Mouse (Mus musculus): Measurements from ENCODE around the gene Olfr477.
"Not testable (repeated sequence)": the region's sequence is repeated elsewhere in the genome, so short reads cannot be mapped to it uniquely, and the experiment has no call there.

Gene Olfr477

GRCm38 (mm10) chr7:107986393-107986792, at the start of gene Olfr477:
Gene Olfr477, plus strand, starts transcription at chr7:107986693.
- no peak for DNase-seq (ENCODE audit: low read depth, low spot score)

GRCm38 (mm10) chr7:107952539-107952938, 34.0 kb upstream of the Olfr477 start:
- DNase-seq (ENCODE audit: low read depth, low spot score), result not testable (repeated sequence)

GRCm38 (mm10) chr7:107954343-107954742, 32.1 kb upstream of the Olfr477 start, which contains the start of gene Olfr474:
Gene Olfr474, plus strand, starts transcription at chr7:107954643.
- DNase-seq (ENCODE audit: low read depth, low spot score), result no peak

GRCm38 (mm10) chr7:107964503-107964902, 22.0 kb upstream of the Olfr477 start, which contains the start of gene Olfr476:
Gene Olfr476, plus strand, starts transcription at chr7:107964803.
- no peak for DNase-seq (ENCODE audit: low read depth, low spot score)

- DNase-seq (ENCODE audit: low read depth, low spot score), result not testable (repeated sequence)
Measured at GRCm38 (mm10) chr7:108014256-108014655, 27.8 kb downstream of the Olfr477 start.

GRCm38 (mm10) chr7:108033889-108034288, 47.4 kb downstream of the Olfr477 start, which contains the start of gene Olfr478:
Gene Olfr478, minus strand, starts transcription at chr7:108033989.
- DNase-seq (ENCODE audit: low read depth, low spot score), result no peak

All from brain, adult 2 months (tissue).